Mouse (Mus musculus): ENCODE measurements at regions not wholly inside any gene's neighbourhood (a gene's known extent, or its start where the extent isn't known, plus 50 kb on each side); places are given as distances from the start of the nearest gene placed in this dataset.

GRCm38 (mm10) chr10:17331607-17332008 lies 391.4 kb upstream of the Cited2 start:
- no peak for TF ChIP-seq EP300 (IDR thresholded peaks at IDR 0.05; ENCODE audit: low read depth)
- TF ChIP-seq CTCF (IDR thresholded peaks at IDR 0.05; ENCODE audit: low read depth): no peak

All from liver, postnatal 0 days (tissue).